Mouse (Mus musculus): Measurements from ENCODE around the gene Alkbh3.

The Alkbh3 gene

DNA sequence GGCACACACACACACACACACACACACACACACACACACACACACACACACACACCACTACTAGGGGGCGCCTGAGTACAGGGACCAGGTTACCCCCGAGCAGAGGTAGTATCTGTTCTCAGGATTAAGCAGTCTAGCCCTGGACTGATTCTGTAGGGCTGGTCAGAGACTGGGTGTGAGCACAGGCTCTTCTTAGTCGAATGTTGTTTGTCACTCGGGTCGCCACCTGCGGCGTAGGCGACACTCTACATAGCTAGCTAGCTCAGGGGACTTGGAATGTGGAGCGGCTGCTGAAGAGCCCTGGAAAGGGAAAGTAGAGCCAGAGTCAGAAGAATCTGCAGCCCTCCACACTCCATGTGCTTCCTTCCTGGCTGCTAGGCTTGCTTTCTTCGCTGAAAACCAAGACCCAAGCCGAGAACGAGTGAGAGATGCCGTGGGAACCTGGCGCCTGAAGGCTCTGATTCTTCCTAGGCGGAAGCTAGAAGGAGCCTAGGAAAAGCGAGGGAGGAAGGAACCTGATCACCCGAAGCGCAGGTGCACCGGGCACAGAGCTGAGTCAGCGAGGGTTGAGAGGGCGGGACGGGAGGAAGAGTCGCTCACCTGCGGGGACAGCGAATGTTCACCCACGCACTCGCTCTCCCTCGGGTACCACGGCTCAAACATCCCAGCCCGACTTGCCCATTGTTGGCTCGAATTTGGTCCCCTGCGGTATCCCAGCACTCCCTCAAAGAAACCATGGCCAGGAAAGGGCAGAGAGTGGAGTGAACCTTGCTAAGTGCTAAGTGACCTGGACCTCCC, 55.6 kb downstream of the Alkbh3 start:
- no peak for DNase-seq (ENCODE audit: low read depth, low spot score)

DNA sequence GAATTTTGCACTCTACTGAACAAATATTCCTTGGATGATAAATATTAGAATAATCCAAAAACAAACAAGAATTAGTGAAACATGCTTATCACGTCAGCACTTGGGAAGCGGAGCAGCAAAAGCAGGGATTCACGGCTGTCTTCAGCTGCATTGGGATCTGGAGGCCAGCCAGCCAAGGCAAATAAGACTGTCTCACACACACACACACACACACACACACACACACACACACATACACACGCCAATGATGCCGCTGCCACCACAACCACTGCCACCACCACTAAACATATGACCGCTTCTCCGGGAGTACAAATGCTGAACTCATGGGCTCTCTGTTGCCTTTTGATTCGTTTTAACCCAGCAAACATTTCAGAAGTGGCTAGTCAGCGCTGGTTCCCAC, 56.9 kb downstream of the Alkbh3 start:
- DNase-seq (ENCODE audit: low read depth, low spot score) = no peak

DNA sequence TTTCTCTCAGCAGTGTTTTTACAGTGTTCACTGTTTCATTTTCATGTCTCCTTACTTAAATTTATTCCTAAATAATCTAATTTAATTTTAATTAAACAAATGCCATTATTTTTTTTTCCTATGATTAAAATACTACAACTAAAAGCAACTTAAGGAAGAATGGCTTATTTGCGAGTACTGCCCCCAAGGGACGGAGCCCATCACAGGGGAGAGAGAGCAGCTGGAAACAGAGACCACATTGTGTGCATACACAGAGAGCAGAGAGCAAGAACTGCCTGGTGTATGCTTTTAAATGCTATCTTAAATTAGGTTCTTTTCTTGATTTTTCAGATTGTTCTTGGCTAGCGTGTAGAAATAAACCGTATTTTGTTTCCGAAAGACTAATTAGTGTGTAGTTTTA, 63.6 kb downstream of the Alkbh3 start:
- no peak for DNase-seq (ENCODE audit: low read depth, low spot score)

DNA sequence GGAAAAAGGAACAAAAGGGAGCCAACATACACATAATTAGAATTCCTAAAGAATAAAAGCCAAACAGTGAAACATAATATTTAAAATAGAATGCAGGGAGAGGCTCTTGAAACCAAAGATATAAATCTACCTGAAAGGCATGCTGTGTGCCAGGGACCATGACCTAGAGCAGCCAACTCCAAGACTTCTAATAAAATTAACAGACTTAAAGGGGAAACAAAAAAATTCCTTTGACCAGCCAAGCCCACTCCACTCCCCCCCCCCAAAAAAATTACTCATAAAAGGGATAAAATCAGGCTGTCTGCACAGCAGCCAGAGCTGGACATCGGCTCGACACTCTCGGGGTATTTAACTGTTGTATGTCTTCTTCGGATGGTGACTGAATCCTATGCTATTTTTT, 65.8 kb downstream of the Alkbh3 start:
- DNase-seq (ENCODE audit: low read depth, low spot score) = no peak

DNA sequence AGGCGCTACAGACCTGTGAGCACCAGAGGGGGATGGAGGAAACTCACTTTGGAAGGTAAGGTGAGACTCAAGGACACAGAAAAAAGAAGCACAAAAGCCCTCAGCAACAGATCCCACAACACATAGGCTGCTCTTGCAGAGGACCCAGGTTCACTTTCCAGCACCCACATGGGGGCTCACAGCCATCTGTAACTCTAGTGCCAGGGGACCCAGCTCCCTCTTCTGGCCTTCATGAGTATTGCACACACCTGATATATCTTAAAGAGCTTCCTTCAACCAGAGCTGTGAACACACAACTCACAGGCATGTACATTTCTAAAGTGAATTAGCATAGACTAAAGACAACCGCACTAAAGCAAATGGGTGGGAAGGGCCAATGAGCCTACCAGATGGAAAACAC, 66.5 kb downstream of the Alkbh3 start:
- DNase-seq (ENCODE audit: low read depth, low spot score) = no peak

DNA sequence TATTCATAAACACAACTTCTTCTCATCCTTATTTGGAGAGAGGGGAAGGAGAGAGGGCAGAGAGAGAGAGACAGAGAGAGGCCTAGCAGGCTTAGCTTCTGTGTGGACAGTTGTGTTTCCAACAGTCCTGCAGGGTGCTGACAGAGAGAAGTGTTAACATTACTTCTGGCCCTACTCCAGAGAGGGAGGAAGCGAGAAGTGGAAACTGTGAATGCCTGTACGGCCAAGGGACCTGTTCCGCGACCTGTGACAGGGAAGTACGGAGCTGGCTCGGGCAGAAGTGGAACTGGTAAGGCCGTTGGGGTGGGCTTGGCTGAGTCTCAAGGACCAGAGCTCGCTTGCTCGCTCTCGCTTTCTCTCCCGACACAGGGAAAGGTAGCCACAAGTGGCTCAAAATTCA, 68.9 kb downstream of the Alkbh3 start:
- no peak for DNase-seq (ENCODE audit: low read depth, low spot score)

DNA sequence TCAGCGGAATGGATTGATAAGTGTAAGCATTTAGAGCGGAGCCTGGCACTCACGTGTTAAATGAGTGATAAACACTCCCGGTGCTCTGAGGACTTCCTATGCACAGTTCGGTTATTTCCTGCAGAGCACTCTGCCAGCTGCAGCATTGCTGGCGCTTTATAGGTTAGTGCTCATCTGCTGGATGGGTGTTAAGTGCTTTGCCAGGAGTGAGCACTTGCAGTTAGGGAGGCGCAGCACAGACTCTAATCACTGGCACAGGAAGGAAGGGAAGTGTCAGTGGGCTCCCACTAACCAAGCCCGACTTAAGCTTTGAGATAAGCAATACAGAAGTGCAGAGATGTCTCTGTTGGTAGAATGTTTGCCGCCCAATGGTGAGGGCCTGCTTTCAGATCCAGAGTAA, 72.1 kb downstream of the Alkbh3 start:
- no peak for DNase-seq (ENCODE audit: low read depth, low spot score)

Measured in embryo, embryonic 11.5 days (tissue).